Mouse (Mus musculus) retina, postnatal 1 day (tissue): Measurements from ENCODE around the gene Clic1.

ENCODE experiments used
- DNase-seq: peaks from one replicate; pipeline ENCODE4 v3.0.0-alpha.2; 2012

The Clic1 gene

DNA sequence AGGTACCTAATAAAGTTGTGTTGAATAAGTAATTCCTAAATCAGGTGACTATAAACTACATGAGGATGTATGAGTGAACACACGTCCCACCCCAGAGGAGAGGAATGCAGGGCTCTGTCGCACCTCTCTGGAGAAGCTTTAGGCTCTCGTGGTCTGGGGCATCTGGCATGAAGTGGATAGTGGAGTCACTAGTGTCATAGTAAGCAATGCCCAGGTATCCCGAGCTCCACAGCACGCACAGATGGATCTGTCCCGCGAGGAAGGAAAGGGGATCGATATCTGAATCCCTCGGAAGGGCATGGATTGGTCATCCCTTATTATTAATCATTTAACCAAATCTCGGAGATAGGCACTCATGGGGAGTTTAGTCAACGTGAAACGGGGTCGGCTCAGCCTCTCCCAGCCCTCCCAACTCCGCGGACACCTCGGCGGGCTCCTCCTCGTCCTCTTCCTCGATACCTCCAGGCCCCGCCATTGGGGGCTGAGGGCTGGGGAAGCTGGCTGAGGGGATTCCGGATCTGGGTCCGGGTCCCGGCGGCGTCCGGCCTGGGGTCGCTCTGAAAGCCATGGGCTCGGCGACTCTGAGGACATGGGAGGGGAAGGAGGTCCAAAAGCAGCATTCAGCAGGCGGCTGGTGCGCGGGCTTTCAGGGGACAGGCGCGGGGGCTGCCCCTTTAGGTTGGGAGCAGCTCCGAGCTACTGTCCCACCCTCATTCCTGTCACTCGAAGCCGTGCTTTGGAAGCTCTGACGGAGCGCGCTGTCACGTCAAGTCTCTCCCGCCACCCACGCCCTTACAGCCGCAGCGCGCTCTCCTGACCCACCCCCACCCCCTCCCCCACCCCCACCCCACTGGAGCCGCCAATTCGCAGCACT is 3.7 kb upstream of the Clic1 start:
- no peak for DNase-seq

DNA sequence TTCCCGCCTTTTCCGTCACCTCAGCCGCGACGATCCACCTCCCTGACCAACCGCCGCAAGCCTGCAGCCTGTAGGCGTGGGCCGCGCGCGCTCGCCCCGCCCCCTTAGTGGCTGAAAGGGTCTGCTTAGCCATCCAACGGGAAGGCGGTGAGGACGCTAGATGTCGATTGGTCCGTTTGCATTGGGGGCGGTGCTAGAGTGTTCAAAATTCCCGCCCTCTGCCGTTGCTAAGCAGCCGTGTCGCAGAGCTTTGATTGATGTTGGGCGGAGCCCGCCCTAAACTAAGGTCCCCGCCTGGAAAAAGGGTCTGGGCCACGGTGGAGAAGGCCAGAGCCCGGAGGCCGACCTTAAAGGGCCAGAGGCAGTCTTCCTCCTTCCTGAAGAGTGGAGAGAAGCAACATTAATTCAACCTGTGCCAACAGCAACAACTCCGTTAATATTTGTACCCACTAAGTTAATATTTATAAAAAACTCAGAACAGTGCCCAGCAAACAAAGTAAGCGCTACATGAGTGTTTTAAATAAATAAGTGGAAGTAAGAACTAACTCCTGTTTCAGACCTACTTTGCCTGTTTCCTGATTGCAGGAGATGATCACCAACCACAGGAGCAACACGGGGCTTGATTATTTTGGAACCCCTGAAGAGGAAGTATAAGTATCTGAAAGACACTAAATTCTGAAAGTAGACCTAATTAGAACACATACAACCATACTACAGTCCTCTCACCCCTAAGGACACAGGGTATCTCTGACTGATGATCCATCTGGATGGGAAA is 2.9 kb upstream of the Clic1 start, which contains the start of gene Msh5:
Gene Msh5, minus strand, starts transcription at position 65 of the 775 bp plus-strand sequence.
- peak; percentile 100 for DNase-seq

DNA sequence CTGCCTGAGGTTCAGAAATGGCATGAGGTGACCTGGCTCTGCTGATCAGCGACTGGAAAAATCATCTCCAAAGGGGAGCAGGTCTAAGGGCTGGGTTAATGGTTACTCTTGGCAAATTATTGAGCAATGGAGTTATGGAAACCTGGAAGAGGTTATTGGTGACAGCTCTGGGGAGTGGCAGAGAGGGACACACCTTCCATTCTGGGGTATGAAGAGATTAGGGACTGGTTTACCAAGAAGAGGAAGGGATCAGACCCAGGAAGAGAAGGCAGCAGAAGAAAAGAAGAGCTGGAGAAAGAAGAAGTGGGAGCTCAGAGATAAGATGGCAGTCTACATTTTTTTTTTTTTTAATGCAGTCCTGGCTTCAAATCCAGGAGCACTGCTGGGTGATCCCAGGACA is 2.1 kb upstream of the Clic1 start:
- DNase-seq: no peak

DNA sequence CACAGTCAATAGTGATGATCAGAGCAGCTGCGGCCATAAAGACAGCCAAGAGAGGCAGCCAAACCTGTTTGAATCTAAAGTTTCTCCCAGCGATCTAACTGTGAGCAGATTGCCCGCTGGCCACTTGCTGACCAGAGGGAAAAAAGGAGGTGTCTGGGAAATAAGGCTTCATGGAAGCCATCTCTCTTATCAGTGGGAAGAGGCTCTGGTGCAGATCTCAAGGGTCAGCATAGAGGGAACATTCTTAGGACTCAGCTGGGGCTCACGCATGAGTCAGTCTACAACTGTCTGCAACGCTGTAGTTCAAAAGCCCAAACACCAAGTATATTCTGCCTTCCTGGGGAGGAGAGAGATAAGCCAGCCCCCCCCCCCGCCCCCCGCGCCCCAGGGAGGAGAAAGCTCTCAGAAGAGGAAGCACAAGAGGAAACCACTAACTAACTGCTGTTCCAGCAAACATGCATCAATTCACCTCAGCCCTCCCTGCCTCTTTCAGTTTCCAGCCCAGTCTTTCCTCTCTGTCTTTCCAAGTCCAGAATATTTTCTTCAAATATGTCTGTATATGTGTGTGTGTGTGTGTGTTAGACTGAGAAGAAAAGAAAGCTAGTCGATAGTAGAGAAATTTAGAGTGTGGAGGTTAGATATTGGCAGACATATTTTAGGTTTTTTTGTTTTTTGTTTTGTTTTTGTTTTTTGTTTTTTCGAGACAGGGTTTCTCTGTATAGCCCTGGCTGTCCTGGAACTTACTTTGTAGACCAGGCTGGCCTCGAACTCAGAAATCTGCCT is 1.4 kb upstream of the Clic1 start:
- DNase-seq: no peak

DNA sequence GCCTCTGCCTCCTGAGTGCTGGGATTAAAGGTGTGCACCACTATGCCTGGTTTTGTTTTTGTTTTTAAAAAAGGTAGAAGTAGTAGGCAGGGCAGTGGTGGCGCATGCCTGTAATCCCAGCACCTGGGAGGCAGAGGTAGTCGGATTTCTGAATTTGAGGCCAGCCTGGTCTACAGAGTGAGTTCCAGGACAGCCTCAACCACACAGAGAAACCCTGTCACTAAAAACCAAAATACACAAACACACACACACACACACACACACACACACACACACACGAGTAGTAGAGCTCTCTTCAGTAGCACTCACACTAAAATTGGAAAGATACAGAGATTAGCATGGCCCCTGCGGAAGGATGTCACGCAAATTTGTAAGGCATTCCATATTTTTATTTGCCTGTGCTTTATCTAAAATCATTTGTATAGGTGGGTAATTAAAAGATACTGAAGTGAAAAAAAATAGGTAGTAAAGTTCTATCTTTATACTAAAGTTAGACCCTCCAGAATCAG is 780 bp upstream of the Clic1 start:
- DNase-seq: no peak

DNA sequence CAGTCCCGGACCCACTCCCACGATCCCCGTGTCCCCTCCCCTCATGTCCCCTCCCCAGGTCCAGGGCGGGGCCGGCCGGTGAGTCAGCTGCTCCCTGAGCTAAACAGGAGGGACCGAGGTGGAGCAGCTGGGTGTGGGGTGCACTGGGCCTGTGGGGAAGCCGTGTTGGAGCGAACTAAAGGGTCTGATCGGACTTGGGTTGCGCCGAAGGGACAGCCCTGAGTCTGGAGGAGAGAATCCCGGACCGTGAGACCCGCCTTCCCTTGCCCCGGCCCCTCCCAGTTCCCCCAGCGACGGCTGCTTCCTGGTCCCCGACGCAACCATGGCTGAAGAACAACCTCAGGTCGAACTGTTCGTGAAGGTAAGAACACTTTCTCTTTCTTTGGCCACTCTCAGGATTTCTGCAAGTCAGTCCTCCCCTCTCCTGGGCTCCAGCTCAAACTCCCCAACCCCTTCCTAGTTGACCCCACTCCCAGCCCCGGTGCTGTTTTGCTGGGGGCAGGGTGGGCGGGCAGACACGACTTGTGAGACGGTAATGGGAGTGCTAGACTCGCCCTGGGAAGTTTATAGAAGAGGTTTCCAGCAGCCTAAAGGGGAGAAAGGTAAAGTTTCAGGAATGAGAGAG is 472 bp downstream of the Clic1 start:
- peak; percentile 69 for DNase-seq

DNA sequence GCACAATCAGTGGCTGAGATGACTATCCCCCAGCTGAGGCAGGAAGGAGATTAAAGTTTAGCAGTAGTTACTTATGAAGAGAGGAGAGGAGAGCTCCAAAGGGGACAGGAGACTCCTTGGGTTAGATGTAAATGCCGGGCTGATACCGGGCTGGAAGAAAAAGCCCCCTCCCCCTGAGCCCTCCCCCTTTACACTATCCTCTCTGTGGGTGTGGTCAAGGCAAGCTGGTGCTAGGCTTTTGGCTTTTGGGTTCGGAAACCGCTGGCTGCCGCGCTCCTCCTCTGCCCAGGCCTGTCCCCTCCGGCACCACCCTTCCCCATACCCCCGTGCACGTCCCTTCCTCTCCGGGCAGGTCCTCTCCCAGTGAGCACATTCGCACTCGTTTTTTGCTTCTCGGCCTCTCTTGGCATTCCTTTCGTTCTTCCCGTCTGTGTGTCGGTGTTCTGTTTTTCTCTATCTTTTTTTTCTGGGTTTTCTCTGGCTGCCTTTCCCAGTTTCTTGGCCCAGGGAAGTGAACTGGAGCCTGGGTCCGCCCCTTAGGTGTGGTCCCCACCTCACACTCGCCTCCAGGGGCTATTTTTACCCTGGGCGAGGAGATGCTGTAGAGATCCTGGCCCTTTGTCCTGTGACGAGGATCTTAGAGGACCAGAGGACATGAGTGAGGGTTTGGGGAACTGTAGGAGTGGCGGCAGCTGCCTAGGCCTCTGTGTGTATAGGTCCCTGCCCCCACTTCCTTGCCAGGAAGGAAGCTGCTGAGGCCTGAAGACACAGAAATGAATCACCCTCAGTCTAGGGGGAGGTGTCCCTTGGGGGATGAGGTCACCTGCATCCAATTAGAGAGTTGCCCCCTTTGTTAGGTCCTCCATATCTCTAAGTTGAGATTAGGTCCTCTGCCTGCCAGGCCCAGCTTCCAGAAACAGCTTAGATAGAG is 1.7 kb downstream of the Clic1 start:
- DNase-seq: peak; percentile 82

DNA sequence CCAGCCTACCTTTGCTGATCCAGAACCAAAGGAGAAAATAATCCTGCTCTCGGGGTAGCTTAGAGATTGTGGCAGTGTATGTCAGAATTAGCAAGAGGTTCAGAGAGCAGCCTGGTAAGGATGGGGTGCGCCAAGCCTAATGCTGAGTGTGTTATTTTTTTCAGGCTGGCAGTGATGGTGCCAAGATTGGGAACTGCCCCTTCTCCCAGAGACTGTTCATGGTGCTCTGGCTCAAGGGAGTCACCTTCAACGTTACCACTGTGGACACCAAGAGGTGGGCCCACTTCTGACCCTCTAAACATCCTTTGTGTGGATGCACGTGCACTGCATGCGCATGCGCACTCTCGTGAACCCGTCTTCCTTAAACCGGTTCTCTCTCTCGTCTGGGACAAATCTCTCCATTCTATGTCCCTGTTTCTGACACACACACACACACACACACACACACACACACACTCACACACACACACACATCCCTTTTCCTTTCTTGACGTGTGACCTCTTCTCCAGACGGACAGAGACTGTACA is 2.6 kb downstream of the Clic1 start:
- no peak for DNase-seq

DNA sequence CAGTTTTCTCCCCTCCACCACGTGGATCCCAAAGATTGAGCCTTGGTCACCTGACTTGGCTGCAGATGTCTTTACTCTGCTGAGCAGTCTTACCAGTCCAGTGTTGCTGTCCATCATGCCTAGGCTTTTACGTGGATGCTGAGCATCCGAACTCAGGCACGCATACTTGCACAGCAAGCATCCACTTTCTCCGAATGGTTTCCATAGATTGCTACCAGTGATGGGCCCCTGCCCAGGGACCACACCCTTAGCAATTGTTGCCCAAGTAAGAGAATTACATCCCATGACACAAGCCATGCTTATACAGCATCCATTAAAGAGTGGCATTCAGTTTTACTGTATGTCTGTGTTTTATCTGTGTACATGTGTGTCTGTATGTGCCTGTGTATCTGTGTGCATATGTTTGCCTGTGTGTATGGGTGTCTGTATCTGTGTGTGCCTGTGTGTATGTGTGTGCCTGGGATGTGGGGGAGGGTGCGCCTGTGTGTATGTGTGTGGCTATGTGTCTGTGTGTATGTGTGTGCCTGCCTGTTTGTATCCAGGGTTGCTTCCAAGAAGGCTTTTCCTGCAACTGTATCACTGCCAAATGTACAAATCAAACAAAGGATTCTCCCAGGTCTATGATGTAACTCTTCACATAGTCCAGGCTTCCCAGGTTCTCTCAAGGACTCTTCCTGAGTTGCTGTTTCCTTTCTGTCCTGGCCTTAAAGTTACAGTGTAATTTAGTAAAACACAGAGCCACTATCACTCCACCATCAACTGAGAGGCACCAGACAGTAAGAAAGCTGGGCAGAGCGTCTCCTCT is 6.1 kb downstream of the Clic1 start:
- DNase-seq: no peak

DNA sequence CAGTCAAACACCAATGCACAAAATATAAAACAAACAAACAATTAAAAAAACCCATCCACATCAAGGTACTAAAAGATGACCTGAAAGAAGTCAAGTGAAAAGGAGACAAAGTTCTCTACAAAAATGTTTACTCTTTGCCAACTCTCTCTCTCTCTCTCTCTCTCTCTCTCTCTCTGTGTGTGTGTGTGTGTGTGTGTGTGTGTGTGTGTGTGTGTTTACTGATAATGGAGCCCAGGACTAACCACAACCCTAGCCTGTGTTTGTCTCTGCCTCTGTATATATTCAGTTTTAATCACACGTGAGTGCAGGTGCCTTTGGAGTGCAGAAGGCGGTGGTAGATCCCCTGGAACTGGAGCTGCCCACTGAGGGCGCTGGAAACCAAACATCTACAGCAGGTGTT is 7.3 kb downstream of the Clic1 start:
- DNase-seq: no peak

DNA sequence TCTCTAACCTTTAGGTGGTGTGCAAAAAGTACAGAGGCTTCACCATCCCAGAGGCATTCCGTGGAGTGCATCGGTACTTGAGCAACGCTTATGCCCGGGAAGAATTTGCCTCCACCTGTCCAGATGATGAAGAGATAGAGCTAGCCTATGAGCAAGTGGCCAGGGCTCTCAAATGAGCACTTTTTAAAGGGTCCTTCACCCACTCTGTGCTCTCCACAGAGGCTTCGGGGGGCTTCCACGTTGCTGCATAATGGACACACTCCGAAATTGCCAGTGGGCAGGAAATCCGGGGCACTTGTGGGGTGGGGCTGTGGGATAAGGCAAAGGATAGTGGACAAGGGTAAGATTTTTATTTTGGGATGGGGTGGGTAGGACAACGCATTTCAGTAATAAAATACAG is 8.6 kb downstream of the Clic1 start:
- DNase-seq: no peak

DNA sequence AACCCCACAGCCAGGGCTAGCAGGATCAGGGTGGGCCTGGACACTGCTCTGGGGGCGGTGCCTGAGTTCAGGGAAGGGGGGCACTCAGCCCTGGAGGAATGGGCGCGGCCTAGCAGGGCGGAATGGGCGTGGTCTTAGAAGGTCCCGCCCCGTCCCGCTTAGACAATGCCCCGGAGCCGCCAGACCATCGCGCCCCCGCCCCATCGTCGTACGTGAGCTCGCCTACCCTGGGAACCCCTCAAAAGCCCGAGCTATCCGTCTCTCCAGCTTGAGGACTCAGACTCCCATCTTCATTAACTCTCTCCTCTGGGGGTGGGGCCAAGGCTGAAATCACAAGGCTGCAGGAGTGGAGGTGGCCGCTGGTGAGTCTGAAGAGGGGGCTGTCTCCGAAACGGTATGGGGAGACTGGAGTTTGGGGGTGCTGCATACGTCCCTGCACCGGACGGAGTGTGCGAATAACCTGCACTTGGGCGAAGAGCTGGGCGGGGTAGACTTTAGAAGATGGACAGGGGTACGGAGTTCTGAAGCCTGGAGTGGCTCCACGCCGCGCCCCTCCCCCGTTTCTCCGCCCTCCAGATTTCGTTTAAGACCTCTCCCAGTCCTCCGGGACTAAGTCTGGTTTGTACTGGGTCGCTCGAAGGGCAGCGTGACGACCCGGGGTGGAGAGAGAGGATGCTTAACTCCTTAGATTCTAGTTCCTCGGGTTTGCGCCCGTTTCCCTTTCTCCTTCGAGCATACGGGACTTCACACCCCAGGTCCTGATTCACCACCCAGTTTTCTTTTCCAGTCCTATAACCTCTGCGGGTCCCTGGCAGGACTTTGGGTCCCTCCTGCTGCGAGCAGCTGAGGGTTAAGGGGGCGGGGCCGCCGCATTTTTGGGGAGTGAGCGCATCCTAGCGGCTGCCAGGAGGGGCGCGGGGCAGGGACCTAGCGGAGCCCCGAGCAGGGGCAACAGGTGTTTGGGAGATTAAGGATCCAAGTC is 9.4 kb downstream of the Clic1 start, which contains the start of gene Ddah2:
Gene Ddah2, plus strand, starts transcription at position 125 of the 982 bp plus-strand sequence.
- DNase-seq: peak; percentile 96

DNA sequence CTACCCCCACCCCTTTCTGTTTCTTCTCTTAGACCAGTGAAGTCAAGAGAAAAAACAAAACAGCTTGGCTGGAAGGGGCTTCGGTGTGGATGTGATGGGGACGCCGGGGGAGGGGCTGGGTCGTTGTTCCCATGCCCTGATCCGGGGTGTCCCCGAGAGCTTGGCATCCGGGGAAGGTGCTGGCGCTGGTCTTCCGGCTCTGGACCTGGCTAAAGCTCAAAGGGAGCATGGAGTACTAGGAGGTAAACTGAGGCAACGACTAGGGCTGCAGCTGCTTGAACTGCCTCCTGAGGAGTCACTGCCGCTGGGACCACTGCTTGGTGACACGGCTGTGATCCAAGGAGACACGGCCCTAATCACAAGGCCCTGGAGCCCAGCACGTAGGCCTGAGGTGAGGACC is 10.3 kb downstream of the Clic1 start:
- DNase-seq: no peak

DNA sequence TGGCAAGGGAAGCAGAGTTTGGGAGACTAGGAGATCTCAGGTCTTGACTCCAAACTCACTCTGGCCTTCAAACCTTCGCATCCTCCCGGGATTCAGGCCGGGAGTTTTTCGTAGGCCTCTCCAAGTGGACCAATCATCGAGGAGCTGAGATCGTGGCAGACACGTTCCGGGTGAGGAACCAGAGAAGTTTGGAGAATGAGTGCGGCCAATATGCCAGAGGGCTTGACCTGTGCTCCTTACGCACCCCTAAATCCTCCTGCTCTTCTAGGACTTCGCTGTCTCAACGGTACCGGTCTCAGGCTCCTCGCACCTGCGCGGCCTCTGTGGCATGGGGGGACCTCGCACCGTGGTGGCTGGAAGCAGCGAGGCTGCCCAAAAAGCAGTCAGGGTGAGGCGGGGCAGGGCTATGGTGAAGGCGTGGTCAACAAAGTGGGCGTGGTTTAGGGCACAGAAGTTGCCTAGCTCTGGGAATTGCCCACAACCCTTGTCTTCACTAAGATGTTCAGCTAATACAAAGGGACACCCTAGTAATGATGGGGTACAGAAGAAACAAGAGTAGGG is 11.1 kb downstream of the Clic1 start:
- no peak for DNase-seq

DNA sequence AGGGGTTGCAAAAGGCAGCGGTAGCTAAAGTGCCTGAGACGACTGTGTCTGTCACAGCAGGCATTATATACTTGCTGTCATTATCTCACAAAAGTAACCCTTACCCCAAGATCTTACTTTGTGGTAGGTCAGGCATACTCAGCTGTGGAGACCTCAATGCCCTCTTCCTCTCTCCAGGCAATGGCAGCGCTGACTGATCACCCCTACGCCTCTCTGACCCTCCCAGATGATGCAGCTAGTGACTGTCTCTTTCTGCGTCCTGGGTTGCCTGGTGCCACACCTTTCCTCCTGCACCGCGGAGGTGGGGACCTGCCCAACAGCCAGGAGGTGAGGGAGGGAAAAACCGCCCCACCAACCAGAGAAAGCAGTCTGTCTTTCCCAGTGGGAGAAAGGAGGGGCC is 11.5 kb downstream of the Clic1 start:
- DNase-seq: no peak

DNA sequence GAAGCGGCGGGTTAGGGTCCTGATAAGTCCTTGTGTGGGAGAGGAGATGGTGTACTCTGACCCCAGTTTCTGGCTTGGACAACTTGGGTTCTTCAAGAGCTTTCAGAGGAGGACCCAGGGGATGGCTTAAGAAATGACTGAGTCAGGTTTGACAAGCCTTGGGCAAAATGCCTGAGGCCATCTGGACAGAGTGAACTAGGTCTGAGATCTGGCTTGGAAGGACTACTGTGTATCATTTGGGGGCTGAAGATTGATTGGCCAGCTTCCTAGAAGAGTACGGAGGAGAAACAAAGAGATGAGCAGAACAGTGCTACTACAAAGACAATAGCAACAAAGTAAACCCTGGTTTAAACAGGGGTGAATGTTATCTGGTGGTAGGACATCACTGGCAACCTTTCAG is 13.7 kb downstream of the Clic1 start:
- DNase-seq: no peak

DNA sequence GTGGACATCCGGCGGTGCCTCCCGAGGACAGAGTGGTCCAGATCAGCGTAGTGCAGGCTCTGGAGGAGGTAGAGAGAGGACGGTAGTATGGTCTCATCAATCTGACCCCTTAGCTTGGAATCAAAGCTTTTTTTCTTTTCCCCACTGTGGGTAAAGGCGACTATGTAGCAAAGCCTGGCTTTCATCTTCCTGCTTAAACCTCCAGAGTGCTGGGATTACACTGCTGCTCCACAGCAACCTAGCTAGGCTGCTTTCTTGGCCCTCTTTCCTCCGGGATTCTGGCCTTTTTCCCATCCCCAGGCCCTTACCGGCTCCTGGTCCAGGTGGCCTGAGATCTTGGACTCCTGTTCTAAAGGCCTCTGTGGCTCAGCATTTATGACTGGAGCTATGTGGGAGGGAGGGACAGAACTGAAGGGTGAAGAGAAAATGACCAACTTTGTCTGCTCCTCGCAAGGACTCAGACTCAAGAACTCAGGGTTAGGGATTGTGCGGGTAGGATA is 14.7 kb downstream of the Clic1 start:
- no peak for DNase-seq
